ENCODE assay signal across 15 mouse cellular contexts in the genomic region with DNA sequence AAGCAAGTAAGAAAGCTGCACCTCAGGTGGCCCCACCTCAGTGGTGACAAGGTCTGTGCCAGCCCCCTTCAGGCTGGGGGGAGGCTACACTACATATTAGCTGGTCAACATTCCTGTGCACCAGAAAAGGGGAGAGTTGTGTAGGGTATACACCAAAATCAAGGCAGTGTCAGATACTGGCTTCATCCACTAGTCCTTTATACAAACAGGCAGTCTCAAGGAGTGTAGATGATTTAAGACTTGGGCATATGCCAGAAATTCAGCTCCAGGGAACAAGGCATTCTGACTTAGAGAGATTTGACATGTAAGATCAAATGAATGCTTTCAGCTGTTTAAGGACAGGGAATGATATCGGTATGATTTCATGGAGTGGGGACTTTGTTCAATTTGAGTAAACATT.
DNase-seq lines count a peak whose midpoint lies in the region; ATAC-seq and TF ChIP-seq lines count a peak whose summit lies in the region.
"Had no signal": no experiment of that assay in that cellular context is flagged by ENCODE, and none has a peak within 500 bp of the region (broad histone marks: within the 10 kb centered on the region; RNA-seq: fewer than 3 reads in every experiment).

No protein-coding gene starts in this region.

- TF ChIP-seq POLR2A in cerebellum, adult 2 months (IDR thresholded peaks at IDR 0.05; ENCODE audit: borderline replicate concordance, insufficient read depth, low read length), result no peak

- no peak for ATAC-seq in hindbrain, postnatal 0 days
- no peak for ATAC-seq in hindbrain, embryonic 16.5 days
- peak; percentile 83 for ATAC-seq in stomach, embryonic 14.5 days (ENCODE audit: insufficient number of reproducible peaks, insufficient read depth, low FRiP score, low read depth)
- no peak for ATAC-seq in stomach, postnatal 0 days (ENCODE audit: low FRiP score, low TSS enrichment)
- ATAC-seq in stomach, embryonic 16.5 days (ENCODE audit: insufficient read depth, low FRiP score), result peak; percentile 82

- no peak overlapping the region for H3K27ac ChIP-seq in cerebellum, adult 2 months (ENCODE audit: insufficient read depth, low read length)
- no peak overlapping the region for H3K27ac ChIP-seq in hindbrain, postnatal 0 days
- H3K27ac ChIP-seq in hindbrain, embryonic 16.5 days (ENCODE audit: low read depth, low read length), result no peak overlapping the region
- H3K27ac ChIP-seq in stomach, embryonic 14.5 days (ENCODE audit: low read length), result peak overlapping the region; percentile 33; the same call in 1 of the 2 replicates
- no peak overlapping the region for H3K27ac ChIP-seq in stomach, postnatal 0 days (replicated peaks)
- no peak overlapping the region for H3K27ac ChIP-seq in stomach, embryonic 16.5 days (ENCODE audit: low read length)
- H3K27ac ChIP-seq: hindbrain, embryonic 14.5 days; layer of hippocampus, adult 2 months had no signal

- H3K9me3 ChIP-seq in hindbrain, postnatal 0 days (ENCODE audit: low read length), result no peaks in the 10 kb centered on the region
- H3K9me3 ChIP-seq in hindbrain, embryonic 16.5 days (ENCODE audit: control insufficient read depth, low read length), result no peaks in the 10 kb centered on the region
- no peaks in the 10 kb centered on the region for H3K9me3 ChIP-seq in stomach, embryonic 14.5 days (ENCODE audit: control insufficient read depth, low read depth, low read length)
- H3K9me3 ChIP-seq in stomach, postnatal 0 days (ENCODE audit: control insufficient read depth, low read length), result no peaks in the 10 kb centered on the region
- no peaks in the 10 kb centered on the region for H3K9me3 ChIP-seq in stomach, embryonic 16.5 days (replicated peaks; ENCODE audit: control insufficient read depth, low read length)

- H3K9ac ChIP-seq in hindbrain, postnatal 0 days (replicated peaks; ENCODE audit: low read length), result no peak overlapping the region
- no peak overlapping the region for H3K9ac ChIP-seq in hindbrain, embryonic 16.5 days (ENCODE audit: low read depth, low read length)
- no peak overlapping the region for H3K9ac ChIP-seq in stomach, embryonic 14.5 days (replicated peaks; ENCODE audit: low read depth, low read length)
- no peak overlapping the region for H3K9ac ChIP-seq in stomach, postnatal 0 days (ENCODE audit: low read length)
- H3K9ac ChIP-seq in stomach, embryonic 16.5 days (ENCODE audit: low read length), result no peak overlapping the region
- H3K9ac ChIP-seq: hindbrain, embryonic 14.5 days had no signal

- WGBS in cerebellum, adult 2 months, result 19% methylated on average over 1 of the region's 1 CpGs
- WGBS in hindbrain, postnatal 0 days, result 25% methylated on average over 1 of the region's 1 CpGs
- WGBS in hindbrain, embryonic 16.5 days, result 34% methylated on average over 1 of the region's 1 CpGs
- 7% methylated on average over 1 of the region's 1 CpGs for WGBS in stomach, embryonic 14.5 days
- 7% methylated on average over 1 of the region's 1 CpGs for WGBS in stomach, postnatal 0 days
- 14% methylated on average over 1 of the region's 1 CpGs for WGBS in stomach, embryonic 16.5 days

- no peak overlapping the region for H3K4me3 ChIP-seq in cerebellum, adult 2 months (replicated peaks; ENCODE audit: insufficient read depth, low read depth, low read length)
- no peak overlapping the region for H3K4me3 ChIP-seq in hindbrain, postnatal 0 days (ENCODE audit: low read length)
- no peak overlapping the region for H3K4me3 ChIP-seq in hindbrain, embryonic 16.5 days (ENCODE audit: low read length)
- no peak overlapping the region for H3K4me3 ChIP-seq in stomach, embryonic 14.5 days (ENCODE audit: low read depth, low read length)
- no peak overlapping the region for H3K4me3 ChIP-seq in stomach, postnatal 0 days (ENCODE audit: low read depth, low read length)
- H3K4me3 ChIP-seq in stomach, embryonic 16.5 days (replicated peaks; ENCODE audit: low read length), result no peak overlapping the region
- H3K4me3 ChIP-seq: layer of hippocampus, adult 2 months had no signal

- TF ChIP-seq CTCF in cerebellum, adult 2 months (IDR thresholded peaks at IDR 0.05; ENCODE audit: borderline replicate concordance, insufficient read depth, low read depth, low read length), result no peak
- no peak for TF ChIP-seq CTCF in hindbrain, postnatal 0 days (IDR thresholded peaks at IDR 0.05; ENCODE audit: low read depth)
- TF ChIP-seq CTCF in stomach, postnatal 0 days (IDR thresholded peaks at IDR 0.05; ENCODE audit: low read depth), result no peak

- no peaks in the 10 kb centered on the region for H3K36me3 ChIP-seq in hindbrain, postnatal 0 days (ENCODE audit: insufficient read depth, low read length)
- H3K36me3 ChIP-seq in hindbrain, embryonic 16.5 days (ENCODE audit: control insufficient read depth, insufficient read depth, low read length), result no peaks in the 10 kb centered on the region
- no peaks in the 10 kb centered on the region for H3K36me3 ChIP-seq in stomach, embryonic 14.5 days (ENCODE audit: control insufficient read depth, insufficient read depth, low read length)
- no peaks in the 10 kb centered on the region for H3K36me3 ChIP-seq in stomach, postnatal 0 days (ENCODE audit: control insufficient read depth, insufficient read depth, low read length)
- H3K36me3 ChIP-seq in stomach, embryonic 16.5 days (ENCODE audit: control insufficient read depth, insufficient read depth, low read length), result no peaks in the 10 kb centered on the region

- TF ChIP-seq EP300 in stomach, postnatal 0 days (optimal IDR thresholded peaks at IDR 0.05), result no peak

- no peaks in the 10 kb centered on the region for H3K27me3 ChIP-seq in cerebellum, adult 2 months (ENCODE audit: control insufficient read depth, insufficient read depth, low read length)
- no peaks in the 10 kb centered on the region for H3K27me3 ChIP-seq in hindbrain, postnatal 0 days (ENCODE audit: insufficient read depth, low read length)
- H3K27me3 ChIP-seq in hindbrain, embryonic 16.5 days (replicated peaks; ENCODE audit: control insufficient read depth, insufficient read depth, low read length), result no peaks in the 10 kb centered on the region
- H3K27me3 ChIP-seq in stomach, embryonic 14.5 days (ENCODE audit: control insufficient read depth, insufficient read depth, low read length), result no peaks in the 10 kb centered on the region
- no peaks in the 10 kb centered on the region for H3K27me3 ChIP-seq in stomach, postnatal 0 days (ENCODE audit: control insufficient read depth, insufficient read depth, low read length)
- H3K27me3 ChIP-seq in stomach, embryonic 16.5 days (ENCODE audit: control insufficient read depth, insufficient read depth, low read length), result no peaks in the 10 kb centered on the region

- no peak overlapping the region for H3K4me2 ChIP-seq in hindbrain, postnatal 0 days (ENCODE audit: low read depth, low read length)
- H3K4me2 ChIP-seq in hindbrain, embryonic 16.5 days (ENCODE audit: low read length), result no peak overlapping the region
- H3K4me2 ChIP-seq in stomach, embryonic 14.5 days (replicated peaks; ENCODE audit: low read depth, low read length), result no peak overlapping the region
- no peak overlapping the region for H3K4me2 ChIP-seq in stomach, postnatal 0 days (replicated peaks; ENCODE audit: low read depth)
- no peak overlapping the region for H3K4me2 ChIP-seq in stomach, embryonic 16.5 days (ENCODE audit: low read depth, low read length)
- H3K4me2 ChIP-seq: hindbrain, embryonic 14.5 days had no signal

- no peaks in the 10 kb centered on the region for H3K4me1 ChIP-seq in cerebellum, adult 2 months (ENCODE audit: control insufficient read depth, insufficient read depth, low read length)
- no peaks in the 10 kb centered on the region for H3K4me1 ChIP-seq in hindbrain, postnatal 0 days (ENCODE audit: insufficient read depth, low read length)
- no peaks in the 10 kb centered on the region for H3K4me1 ChIP-seq in hindbrain, embryonic 16.5 days (ENCODE audit: control insufficient read depth, insufficient read depth, low read depth, low read length)
- peaks cover 4% of the 10 kb centered on the region; the same call in 1 of the 2 replicates for H3K4me1 ChIP-seq in stomach, embryonic 14.5 days (ENCODE audit: control insufficient read depth, insufficient read depth, low read length)
- H3K4me1 ChIP-seq in stomach, postnatal 0 days (replicated peaks; ENCODE audit: control insufficient read depth, insufficient read depth), result no peaks in the 10 kb centered on the region
- H3K4me1 ChIP-seq in stomach, embryonic 16.5 days (ENCODE audit: control insufficient read depth, insufficient read depth, low read length), result peaks cover 4% of the 10 kb centered on the region

- DNase-seq in cerebellum, postnatal 10 days, result peak; percentile 2 to 16
- no peak for DNase-seq in cerebellum, adult 2 months
- peak; percentile 4 for DNase-seq in hindbrain, postnatal 0 days (ENCODE audit: low spot score)
- DNase-seq in stomach, postnatal 0 days (ENCODE audit: low spot score), result no peak
- no peak for DNase-seq in left cerebral cortex, adult 18-20 months (ENCODE audit: low spot score in 2 of 2)
- DNase-seq: cerebellum, adult 8-10 months; kidney, adult 2 months; left cerebral cortex, postnatal 4 days; right cerebral cortex, postnatal 14 days; thymus, postnatal 25 days had no signal

Comparison
In these comparisons a context has a peak if more than half of its experiments do, and no peak if none do; other contexts are left out.
1. DNase-seq: peak in cerebellum, postnatal 10 days (2 of 2) and hindbrain, postnatal 0 days (single experiment); none in cerebellum, adult 2 months (0 of 2), stomach, postnatal 0 days (single experiment) and left cerebral cortex, adult 18-20 months (0 of 2).
2. ATAC-seq: peak in stomach, embryonic 14.5 days (single experiment) and stomach, embryonic 16.5 days (single experiment); none in hindbrain, postnatal 0 days (single experiment), hindbrain, embryonic 16.5 days (single experiment) and stomach, postnatal 0 days (single experiment).